8 mouse cellular contexts compared by ENCODE assay signal in genomic region chr11:103132576-103133455, GRCm38 (mm10). TPM values are rescaled to one million over a fixed set of nuclear protein-coding genes. Genes with fewer than 3 reads are reported as not detected.
DNase-seq lines count a peak whose midpoint lies in the region; ATAC-seq lines count a peak whose summit lies in the region.

No protein-coding gene starts in this region.

- intact Hi-C loops in left cerebral cortex, postnatal 14 days (cut with DNase I) = loop anchor here (1.0 kb wide), 1 partner anchor 16 kb away; no protein-coding TSS in a partner anchor

- peak overlapping the region; percentile 96 for H3K27ac ChIP-seq in intestine, embryonic 14.5 days (ENCODE audit: low read depth)

- peak overlapping the region; percentile 100 for H3K9ac ChIP-seq in intestine, embryonic 14.5 days (ENCODE audit: low read length)

- H3K4me3 ChIP-seq in intestine, embryonic 14.5 days (ENCODE audit: low read depth, low read length) = peak overlapping the region; percentile 69

- H3K4me2 ChIP-seq in intestine, embryonic 14.5 days (ENCODE audit: low read length) = peak overlapping the region; percentile 76

- DNase-seq in adrenal gland, adult 18-20 months (ENCODE audit: low spot score in 2 of 2) = peak; percentile 99
- DNase-seq in embryo, embryonic 11 days = peak; percentile 99
- peak; percentile 99 for DNase-seq in gastrocnemius, postnatal 25 days
- DNase-seq in intestine, embryonic 14.5 days (ENCODE audit: low spot score) = peak; percentile 100
- peak; percentile 100 for DNase-seq in left cerebral cortex, postnatal 14 days (ENCODE audit: low spot score in 2 of 2)
- peak; percentile 100 for DNase-seq in mesoderm, embryonic 11.5 days (ENCODE audit: low read depth, low spot score)
- DNase-seq in right cerebral cortex, postnatal 36 days (ENCODE audit: low spot score in 2 of 2) = peak; percentile 100
- DNase-seq in yolk sac, embryonic 10.5 days (ENCODE audit: low spot score) = peak; percentile 99

- no peaks in the 10 kb centered on the region for H3K36me3 ChIP-seq in intestine, embryonic 14.5 days (ENCODE audit: control insufficient read depth, insufficient read depth, low read length)

- peaks cover 23% of the 10 kb centered on the region for H3K4me1 ChIP-seq in intestine, embryonic 14.5 days (replicated peaks; ENCODE audit: control insufficient read depth, insufficient read depth, low read length)

- no peaks in the 10 kb centered on the region for H3K27me3 ChIP-seq in intestine, embryonic 14.5 days (replicated peaks; ENCODE audit: control insufficient read depth, insufficient read depth, low read length)

- ATAC-seq in intestine, embryonic 14.5 days (replicated peaks; ENCODE audit: low FRiP score, low TSS enrichment, low read depth) = peak; percentile 89

- no peaks in the 10 kb centered on the region for H3K9me3 ChIP-seq in intestine, embryonic 14.5 days (ENCODE audit: control insufficient read depth, low read length)

- WGBS in intestine, embryonic 14.5 days = under 1% methylated on average over 58 of the region's 58 CpGs

RNA-seq across cellular contexts. Expression of gene Hexim2, which starts 0.6 kb away (rescaled TPM):
- 1 to 10 TPM; 2.8 to 5.6 TPM for total RNA-seq in adrenal gland, adult 18-20 months (2021)
- 1 to 10 TPM; 1.0 to 1.9 TPM for total RNA-seq in gastrocnemius, postnatal 25 days (2021)
- polyA plus RNA-seq in intestine, embryonic 14.5 days (2014; fragmentation: Nextera tagmentation; extraction: Ambion mirVana) = 6.9 and 9.7 TPM in 2 replicates
- total RNA-seq in left cerebral cortex, postnatal 14 days (2021) = 10 to 100 TPM; 15.4 TPM

RNA-seq across cellular contexts. Expression of gene Hexim1, which starts 16.8 kb away (rescaled TPM):
- 10 to 100 TPM; 71.1 to 83.3 TPM for total RNA-seq in adrenal gland, adult 18-20 months (2021)
- total RNA-seq in gastrocnemius, postnatal 25 days (2021) = 10 to 100 TPM; 17.4 to 19.0 TPM
- 6.8 and 6.9 TPM in 2 replicates for polyA plus RNA-seq in intestine, embryonic 14.5 days (2014; fragmentation: Nextera tagmentation; extraction: Ambion mirVana)
- 10 to 100 TPM; 43.7 to 45.4 TPM for total RNA-seq in left cerebral cortex, postnatal 14 days (2021)

RNA-seq across cellular contexts. Expression of gene Acbd4, which starts 31.3 kb away (rescaled TPM):
- 100 to 1,000 TPM; 116 to 169 TPM for total RNA-seq in adrenal gland, adult 18-20 months (2021)
- 10 to 100 TPM; 23.7 to 29.7 TPM for total RNA-seq in gastrocnemius, postnatal 25 days (2021)
- 13.0 and 14.5 TPM in 2 replicates for polyA plus RNA-seq in intestine, embryonic 14.5 days (2014; fragmentation: Nextera tagmentation; extraction: Ambion mirVana)
- 10 to 100 TPM; 71.3 to 71.5 TPM for total RNA-seq in left cerebral cortex, postnatal 14 days (2021)

RNA-seq across cellular contexts. Expression of gene Plcd3, which starts 31.4 kb away (rescaled TPM):
- total RNA-seq in adrenal gland, adult 18-20 months (2021) = 10 to 100 TPM in 1 of 2 experiments, 1 to 10 TPM in 1; 6.6 to 12.0 TPM
- 1 to 10 TPM; 3.2 to 3.9 TPM for total RNA-seq in gastrocnemius, postnatal 25 days (2021)
- polyA plus RNA-seq in intestine, embryonic 14.5 days (2014; fragmentation: Nextera tagmentation; extraction: Ambion mirVana) = 1.9 and 2.1 TPM in 2 replicates
- 10 to 100 TPM; 14.1 to 14.7 TPM for total RNA-seq in left cerebral cortex, postnatal 14 days (2021)

RNA-seq across cellular contexts. Expression of gene Fmnl1, which starts 38.1 kb away (rescaled TPM):
- 10 to 100 TPM; 19.8 to 20.9 TPM for total RNA-seq in adrenal gland, adult 18-20 months (2021)
- total RNA-seq in gastrocnemius, postnatal 25 days (2021) = 1 to 10 TPM; 4.7 to 4.9 TPM
- polyA plus RNA-seq in intestine, embryonic 14.5 days (2014; fragmentation: Nextera tagmentation; extraction: Ambion mirVana) = 3.1 and 3.6 TPM in 2 replicates
- 100 to 1,000 TPM; 132 to 143 TPM for total RNA-seq in left cerebral cortex, postnatal 14 days (2021)

Comparison
In these comparisons a context has a peak if more than half of its experiments do, and no peak if none do; other contexts are left out.
1. Peak in every context shown above with its lines: DNase-seq, ATAC-seq, H3K4me3 ChIP-seq and H3K27ac ChIP-seq.